Mouse (Mus musculus) megakaryocyte, embryonic 14.5 days (primary cell): ENCODE results near the gene Utp6.

ENCODE experiments used
- FLI1 ChIP-seq: IDR thresholded peaks from 2 replicates; pipeline ENCODE4 v1.6.1; 2012; ENCODE audit warnings: low read length, inconsistent platforms, mixed read lengths
- GATA1 ChIP-seq: IDR thresholded peaks from 3 replicates; pipeline ENCODE4 v1.6.1; 2012; ENCODE audit warnings: mixed read lengths, low read length, inconsistent platforms, borderline replicate concordance

DNA sequence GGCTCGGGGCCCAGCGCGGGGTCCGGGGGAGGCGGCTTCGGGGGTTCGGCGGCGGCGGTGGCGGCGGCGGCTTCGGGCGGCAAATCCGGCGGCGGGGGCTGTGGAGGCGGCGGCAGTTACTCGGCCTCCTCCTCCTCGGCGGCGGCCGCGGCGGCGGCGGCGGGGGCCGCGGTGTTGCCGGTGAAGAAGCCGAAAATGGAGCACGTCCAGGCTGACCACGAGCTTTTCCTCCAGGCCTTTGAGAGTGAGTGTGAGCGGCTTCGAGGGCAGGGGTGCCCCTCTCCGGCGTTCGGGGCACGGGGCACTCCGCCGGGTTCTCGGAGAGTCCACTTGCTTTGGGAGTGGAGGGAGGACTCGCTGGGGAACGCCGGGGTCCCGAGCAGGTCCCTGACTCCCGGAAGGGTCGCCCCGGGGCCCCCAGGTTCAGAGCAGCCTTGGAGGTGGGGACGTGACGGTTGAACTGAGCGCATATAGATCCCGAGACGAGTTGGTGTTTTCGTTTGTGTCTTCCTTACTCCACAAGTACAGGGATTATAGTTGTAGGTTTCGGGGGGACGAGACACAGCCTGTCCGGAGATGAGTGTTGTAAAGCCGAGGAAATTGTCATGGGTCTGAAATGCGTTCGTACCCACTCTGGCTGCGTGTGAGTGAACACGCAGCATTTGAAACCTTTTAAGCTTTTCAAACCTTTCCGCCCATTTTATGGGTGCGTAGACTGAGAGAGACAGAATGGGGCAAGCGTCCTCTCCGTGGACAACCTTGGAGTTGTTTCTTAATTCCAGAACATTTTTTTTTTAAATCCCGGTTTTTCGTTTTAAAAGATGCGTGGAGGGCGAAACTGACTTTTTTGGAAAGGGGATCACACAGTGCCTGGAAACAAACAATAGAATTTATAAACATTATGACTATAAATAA is 31.4 kb upstream of the Utp6 start:
- TF ChIP-seq GATA1 (no peak), FLI1 (no peak)
